Mouse (Mus musculus): ENCODE measurements at regions not wholly inside any gene's neighbourhood (a gene's known extent, or its start where the extent isn't known, plus 50 kb on each side); places are given as distances from the start of the nearest gene placed in this dataset.

DNA sequence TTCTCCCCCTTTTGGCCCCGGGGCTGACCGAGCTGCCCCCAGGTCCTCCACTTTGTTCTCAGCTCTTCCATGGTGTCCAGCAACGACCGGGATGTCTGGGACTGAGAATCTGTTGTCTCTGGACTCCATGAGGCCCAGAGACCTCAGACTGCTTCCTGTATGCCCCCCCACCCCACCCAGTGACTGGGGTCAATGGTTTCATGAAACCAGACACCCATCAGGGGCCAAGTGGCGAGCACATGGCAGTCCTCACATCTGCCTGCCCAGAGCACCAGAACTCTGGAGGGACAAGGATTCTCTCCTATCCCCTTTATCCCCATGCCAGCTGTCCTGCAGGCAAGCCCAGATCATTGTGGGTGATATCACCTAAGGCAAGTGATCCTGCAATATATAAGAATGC lies 185.2 kb downstream of the Htr1a start:
- TF ChIP-seq CTCF (IDR thresholded peaks at IDR 0.05), result no peak
- H3K4me2 ChIP-seq (ENCODE audit: low read depth, low read length, poor library complexity, severe bottlenecking), result no peak overlapping the region
- H3K4me3 ChIP-seq (ENCODE audit: low read depth, low read length), result no peak overlapping the region
- no peaks in the 10 kb centered on the region for H3K27me3 ChIP-seq (ENCODE audit: insufficient read depth, low read length)
- H3K9ac ChIP-seq (replicated peaks; ENCODE audit: low read length, poor library complexity, severe bottlenecking), result no peak overlapping the region
- no peaks in the 10 kb centered on the region for H3K9me3 ChIP-seq (ENCODE audit: low read length)
- WGBS, result 90% methylated on average over 5 of the region's 5 CpGs
- ATAC-seq (ENCODE audit: low FRiP score) (no peak), DNase-seq (ENCODE audit: low spot score) (no peak)
- H3K4me1 ChIP-seq (ENCODE audit: insufficient read depth, low read length), result no peaks in the 10 kb centered on the region
- no peaks in the 10 kb centered on the region for H3K36me3 ChIP-seq (ENCODE audit: insufficient read depth, low read length)
- no peak overlapping the region for H3K27ac ChIP-seq (ENCODE audit: low read depth, low read length)

DNA sequence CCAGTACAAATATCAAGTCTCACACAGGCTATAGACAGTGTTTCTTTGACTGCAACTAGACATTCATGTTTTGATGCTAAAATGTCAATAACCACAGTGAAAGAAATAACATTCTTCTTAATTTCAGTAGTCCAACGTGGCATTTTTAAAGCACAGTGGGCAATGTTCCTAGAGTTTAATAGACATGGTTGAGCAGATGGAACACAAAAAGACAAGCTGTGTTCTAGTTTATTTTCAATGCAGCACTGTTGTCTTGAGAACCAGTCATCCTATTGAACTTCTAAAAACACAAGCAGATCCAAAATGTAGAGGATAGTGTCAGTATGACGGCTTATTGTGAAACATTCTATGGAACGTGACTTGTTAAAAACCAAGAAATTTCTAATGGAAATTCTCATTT lies 205.2 kb downstream of the Htr1a start:
- WGBS, result 90% methylated on average over 3 of the region's 3 CpGs
- no peak for DNase-seq (ENCODE audit: low spot score)

More for the DNA sequence above, 205.2 kb downstream of the Htr1a start:
- no peaks in the 10 kb centered on the region for H3K4me1 ChIP-seq (ENCODE audit: insufficient read depth, low read length)
- no peaks in the 10 kb centered on the region for H3K36me3 ChIP-seq (ENCODE audit: insufficient read depth, low read length)
- no peak overlapping the region for H3K4me2 ChIP-seq (ENCODE audit: low read depth, low read length, poor library complexity, severe bottlenecking)
- H3K27me3 ChIP-seq (ENCODE audit: insufficient read depth, low read length), result no peaks in the 10 kb centered on the region
- no peak overlapping the region for H3K9ac ChIP-seq (replicated peaks; ENCODE audit: low read length, poor library complexity, severe bottlenecking)
- no peak overlapping the region for H3K4me3 ChIP-seq (ENCODE audit: low read depth, low read length)
- H3K9me3 ChIP-seq (ENCODE audit: low read length), result no peaks in the 10 kb centered on the region
- H3K27ac ChIP-seq (ENCODE audit: low read depth, low read length), result no peak overlapping the region
- no peak for ATAC-seq (ENCODE audit: low FRiP score)
- TF ChIP-seq CTCF (IDR thresholded peaks at IDR 0.05), result no peak

All from midbrain, postnatal 0 days (tissue).